Mouse (Mus musculus): ENCODE results near the gene Syne2. TPM values are rescaled to one million over a fixed set of nuclear protein-coding genes. Genes with fewer than 3 reads are reported as not detected.
A peak's percentile ranks its signal among the peaks of the same experiment; 100 is the strongest.

Syne2 gene
- polyA plus RNA-seq, 1 experiment from 2014 or later, result 80.1 TPM

- Histone ChIP-seq H3K27ac (ENCODE audit: low read depth, low read length) (no peak overlapping the region), H3K9me3 (ENCODE audit: control insufficient read depth, low read length) (no peaks in the 10 kb centered on the region), H3K27me3 (ENCODE audit: control insufficient read depth, insufficient read depth, low read length) (no peaks in the 10 kb centered on the region), H3K36me3 (ENCODE audit: control insufficient read depth, insufficient read depth, low read length) (no peaks in the 10 kb centered on the region), H3K4me3 (ENCODE audit: low read depth, low read length) (no peak overlapping the region), H3K4me2 (no peak overlapping the region), H3K4me1 (ENCODE audit: control insufficient read depth, insufficient read depth, low read length) (no peaks in the 10 kb centered on the region), H3K9ac (ENCODE audit: low read length) (no peak overlapping the region)
- DNase-seq (ENCODE audit: low spot score, missing footprints), result peak; percentile 68
- 69% methylated on average over 2 of the region's 2 CpGs for whole genome bisulfite sequencing
- no peak for ATAC-seq (ENCODE audit: low FRiP score)
These were observed 21.4 kb upstream of the Syne2 start for GRCm38 (mm10) chr12:75796510-75796909.

GRCm38 (mm10) chr12:75806281-75806680 lies 11.7 kb upstream of the Syne2 start:
- H3K4me3 ChIP-seq (ENCODE audit: low read depth, low read length), result no peak overlapping the region
- H3K36me3 ChIP-seq (ENCODE audit: control insufficient read depth, insufficient read depth, low read length), result no peaks in the 10 kb centered on the region
- no peaks in the 10 kb centered on the region for H3K9me3 ChIP-seq (ENCODE audit: control insufficient read depth, low read length)
- ATAC-seq (ENCODE audit: low FRiP score) (no peak), DNase-seq (ENCODE audit: low spot score, missing footprints) (peak; percentile 61)
- H3K4me2 ChIP-seq, result no peak overlapping the region
- H3K27ac ChIP-seq (ENCODE audit: low read depth, low read length), result no peak overlapping the region
- H3K4me1 ChIP-seq (ENCODE audit: control insufficient read depth, insufficient read depth, low read length), result no peaks in the 10 kb centered on the region
- H3K27me3 ChIP-seq (ENCODE audit: control insufficient read depth, insufficient read depth, low read length), result no peaks in the 10 kb centered on the region
- no peak overlapping the region for H3K9ac ChIP-seq (ENCODE audit: low read length)
- WGBS, result 90% methylated on average over 4 of the region's 4 CpGs

- peak; percentile 14 for DNase-seq (ENCODE audit: low spot score, missing footprints)
- Histone ChIP-seq H3K27me3 (ENCODE audit: control insufficient read depth, insufficient read depth, low read length) (no peaks in the 10 kb centered on the region), H3K36me3 (ENCODE audit: control insufficient read depth, insufficient read depth, low read length) (no peaks in the 10 kb centered on the region), H3K27ac (ENCODE audit: low read depth, low read length) (no peak overlapping the region), H3K9ac (ENCODE audit: low read length) (no peak overlapping the region), H3K4me3 (ENCODE audit: low read depth, low read length) (no peak overlapping the region), H3K9me3 (ENCODE audit: control insufficient read depth, low read length) (no peaks in the 10 kb centered on the region), H3K4me2 (no peak overlapping the region), H3K4me1 (ENCODE audit: control insufficient read depth, insufficient read depth, low read length) (no peaks in the 10 kb centered on the region; the same call in 1 of the 2 replicates)
- 97% methylated on average over 2 of the region's 2 CpGs for WGBS
- ATAC-seq (ENCODE audit: low FRiP score), result no peak
These were observed 4.2 kb upstream of the Syne2 start for GRCm38 (mm10) chr12:75813766-75814165.

DNA sequence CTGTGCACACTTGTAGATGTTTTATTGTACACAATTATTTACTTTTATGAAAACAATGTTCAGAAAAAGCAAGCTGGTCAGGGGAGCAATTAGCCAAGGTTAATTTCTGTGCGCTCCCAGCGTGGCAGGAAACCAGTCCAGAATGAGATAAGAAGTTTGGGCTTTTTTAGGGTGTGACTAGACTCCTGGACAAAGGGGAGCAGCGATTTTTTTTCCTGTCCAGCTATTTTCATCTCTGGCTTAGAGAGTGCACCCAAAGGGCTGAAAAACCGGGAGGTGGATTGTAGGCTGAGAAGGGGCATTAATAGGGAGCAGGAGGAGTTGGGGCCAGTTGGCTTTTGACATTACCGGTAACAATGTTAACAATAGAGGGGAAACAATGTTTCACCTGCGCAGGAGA lies 3.4 kb upstream of the Syne2 start:
- H3K9ac ChIP-seq (ENCODE audit: low read length), result no peak overlapping the region
- ATAC-seq (ENCODE audit: low FRiP score) (no peak), DNase-seq (ENCODE audit: low spot score, missing footprints) (no peak)
- no peaks in the 10 kb centered on the region for H3K36me3 ChIP-seq (ENCODE audit: control insufficient read depth, insufficient read depth, low read length)
- 78% methylated on average over 6 of the region's 6 CpGs for WGBS
- H3K27me3 ChIP-seq (ENCODE audit: control insufficient read depth, insufficient read depth, low read length), result no peaks in the 10 kb centered on the region
- no peak overlapping the region for H3K4me3 ChIP-seq (ENCODE audit: low read depth, low read length)
- H3K4me2 ChIP-seq, result no peak overlapping the region
- H3K9me3 ChIP-seq (ENCODE audit: control insufficient read depth, low read length), result no peaks in the 10 kb centered on the region
- H3K27ac ChIP-seq (ENCODE audit: low read depth, low read length), result no peak overlapping the region
- H3K4me1 ChIP-seq (ENCODE audit: control insufficient read depth, insufficient read depth, low read length), result peaks cover 2% of the 10 kb centered on the region; the same call in 1 of the 2 replicates

GRCm38 (mm10) chr12:75816981-75817856 lies 715 bp upstream of the Syne2 start:
- peak overlapping the region; percentile 85 for H3K4me2 ChIP-seq
- H3K36me3 ChIP-seq (ENCODE audit: control insufficient read depth, insufficient read depth, low read length), result no peaks in the 10 kb centered on the region
- peak overlapping the region; percentile 98 for H3K9ac ChIP-seq (ENCODE audit: low read length)
- ATAC-seq (ENCODE audit: low FRiP score), result no peak; the same call in 1 of the 2 replicates
- WGBS, result 12% methylated on average over 25 of the region's 25 CpGs
- H3K9me3 ChIP-seq (ENCODE audit: control insufficient read depth, low read length), result no peaks in the 10 kb centered on the region
- peaks cover 10% of the 10 kb centered on the region for H3K4me1 ChIP-seq (ENCODE audit: control insufficient read depth, insufficient read depth, low read length)
- H3K27me3 ChIP-seq (ENCODE audit: control insufficient read depth, insufficient read depth, low read length), result no peaks in the 10 kb centered on the region
- no peak overlapping the region for H3K27ac ChIP-seq (ENCODE audit: low read depth, low read length)
- peak overlapping the region; percentile 91 for H3K4me3 ChIP-seq (ENCODE audit: low read depth, low read length)
- peak; percentile 90 for DNase-seq (ENCODE audit: low spot score, missing footprints)

GRCm38 (mm10) chr12:75818453-75819434 lies 810 bp downstream of the Syne2 start:
- WGBS, result 1% methylated on average over 80 of the region's 93 CpGs
- Histone ChIP-seq H3K4me3 (ENCODE audit: low read depth, low read length) (peak overlapping the region; percentile 91), H3K9me3 (ENCODE audit: control insufficient read depth, low read length) (no peaks in the 10 kb centered on the region), H3K9ac (ENCODE audit: low read length) (peak overlapping the region; percentile 98), H3K4me2 (peak overlapping the region; percentile 85), H3K27me3 (ENCODE audit: control insufficient read depth, insufficient read depth, low read length) (no peaks in the 10 kb centered on the region), H3K4me1 (ENCODE audit: control insufficient read depth, insufficient read depth, low read length) (peaks cover 11% of the 10 kb centered on the region), H3K36me3 (ENCODE audit: control insufficient read depth, insufficient read depth, low read length) (no peaks in the 10 kb centered on the region), H3K27ac (ENCODE audit: low read depth, low read length) (peak overlapping the region; percentile 64)
- DNase-seq (ENCODE audit: low spot score, missing footprints) (peak; percentile 96), ATAC-seq (ENCODE audit: low FRiP score) (peak; percentile 75)

DNA sequence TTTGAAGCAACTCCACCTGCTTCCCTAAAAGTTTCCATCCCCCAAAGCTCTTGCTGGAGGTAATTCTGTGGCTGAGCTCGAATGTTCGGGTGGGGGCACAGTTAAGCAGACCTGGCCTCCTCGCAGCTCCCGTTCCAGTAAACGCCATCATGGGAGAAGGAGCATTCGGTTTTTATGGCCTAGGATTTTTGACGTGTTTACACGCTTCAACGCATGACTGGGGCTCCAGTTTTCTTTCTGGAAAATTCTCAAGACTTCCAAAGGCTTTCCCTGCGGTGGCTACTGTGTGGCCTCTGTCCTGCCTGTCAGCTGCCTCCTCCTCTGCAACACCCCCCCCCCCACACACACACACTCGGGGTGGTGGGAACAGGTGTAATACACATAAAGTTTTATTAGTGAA lies 1.5 kb downstream of the Syne2 start:
- WGBS, result 14% methylated on average over 11 of the region's 11 CpGs
- no peak for ATAC-seq (ENCODE audit: low FRiP score)
- DNase-seq (ENCODE audit: low spot score, missing footprints), result no peak
- H3K9me3 ChIP-seq (ENCODE audit: control insufficient read depth, low read length), result no peaks in the 10 kb centered on the region
- no peaks in the 10 kb centered on the region for H3K27me3 ChIP-seq (ENCODE audit: control insufficient read depth, insufficient read depth, low read length)
- no peaks in the 10 kb centered on the region for H3K36me3 ChIP-seq (ENCODE audit: control insufficient read depth, insufficient read depth, low read length)
- H3K4me3 ChIP-seq (ENCODE audit: low read depth, low read length), result peak overlapping the region; percentile 91
- H3K27ac ChIP-seq (ENCODE audit: low read depth, low read length), result no peak overlapping the region
- H3K4me1 ChIP-seq (ENCODE audit: control insufficient read depth, insufficient read depth, low read length), result peaks cover 11% of the 10 kb centered on the region
- H3K9ac ChIP-seq (ENCODE audit: low read length), result peak overlapping the region; percentile 98
- peak overlapping the region; percentile 85 for H3K4me2 ChIP-seq

- Histone ChIP-seq H3K36me3 (ENCODE audit: control insufficient read depth, insufficient read depth, low read length) (no peaks in the 10 kb centered on the region), H3K27me3 (ENCODE audit: control insufficient read depth, insufficient read depth, low read length) (no peaks in the 10 kb centered on the region), H3K27ac (ENCODE audit: low read depth, low read length) (no peak overlapping the region), H3K9ac (ENCODE audit: low read length) (no peak overlapping the region), H3K9me3 (ENCODE audit: control insufficient read depth, low read length) (no peaks in the 10 kb centered on the region), H3K4me2 (no peak overlapping the region), H3K4me3 (ENCODE audit: low read depth, low read length) (no peak overlapping the region), H3K4me1 (ENCODE audit: control insufficient read depth, insufficient read depth, low read length) (peaks cover 11% of the 10 kb centered on the region)
- ATAC-seq (ENCODE audit: low FRiP score), result no peak
- peak; percentile 60 for DNase-seq (ENCODE audit: low spot score, missing footprints)
- 80% methylated on average over 7 of the region's 7 CpGs for WGBS
These were observed 2.3 kb downstream of the Syne2 start for GRCm38 (mm10) chr12:75820216-75820615.
